Mouse (Mus musculus): ENCODE measurements around the gene Map7. TPM values are rescaled to one million over a fixed set of nuclear protein-coding genes. Genes with fewer than 3 reads are reported as not detected.

Gene Map7
- polyA plus RNA-seq, 1 experiment, result 88.4 TPM

GRCm38 (mm10) chr10:20238281-20238680 is 90.0 kb downstream of the Map7 start:
- Histone ChIP-seq H3K27ac (ENCODE audit: insufficient read depth, low read length) (no peak overlapping the region), H3K27me3 (ENCODE audit: control insufficient read depth, insufficient read depth, low read length) (no peaks in the 10 kb centered on the region), H3K4me3 (replicated peaks; ENCODE audit: insufficient read depth, low read depth, low read length) (no peak overlapping the region), H3K4me1 (ENCODE audit: control insufficient read depth, insufficient read depth, low read length) (peaks cover 13% of the 10 kb centered on the region)
- WGBS, result 76% methylated on average over 5 of the region's 5 CpGs
- DNase-seq, result no peak
- no peak for TF ChIP-seq POLR2A (IDR thresholded peaks at IDR 0.05; ENCODE audit: borderline replicate concordance, insufficient read depth, low read length)
- no peak for TF ChIP-seq CTCF (IDR thresholded peaks at IDR 0.05; ENCODE audit: borderline replicate concordance, insufficient read depth, low read depth, low read length)

DNA sequence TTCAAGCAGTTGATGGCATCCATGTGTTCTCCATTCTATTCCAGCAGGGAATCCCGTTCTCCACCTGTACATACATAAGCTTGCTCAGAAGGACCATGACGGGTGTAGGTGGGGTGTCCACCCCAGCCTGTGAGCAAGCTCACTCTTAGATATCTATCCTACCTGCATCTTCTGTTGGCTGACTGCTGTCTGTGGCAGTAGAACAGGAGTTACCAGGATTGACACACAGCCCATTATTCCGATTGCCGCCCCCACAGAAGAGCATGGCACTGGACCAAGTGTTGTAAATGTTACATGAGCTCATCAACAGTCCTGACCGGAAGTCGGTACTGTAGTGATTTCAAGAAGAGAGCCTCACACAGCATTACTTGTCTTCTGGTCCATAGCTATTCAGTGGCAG is 92.6 kb downstream of the Map7 start:
- TF ChIP-seq POLR2A (IDR thresholded peaks at IDR 0.05; ENCODE audit: borderline replicate concordance, insufficient read depth, low read length), result no peak
- TF ChIP-seq CTCF (IDR thresholded peaks at IDR 0.05; ENCODE audit: borderline replicate concordance, insufficient read depth, low read depth, low read length), result no peak
- H3K27me3 ChIP-seq (ENCODE audit: control insufficient read depth, insufficient read depth, low read length), result no peaks in the 10 kb centered on the region
- no peak overlapping the region for H3K4me3 ChIP-seq (replicated peaks; ENCODE audit: insufficient read depth, low read depth, low read length)
- WGBS, result 35% methylated on average over 6 of the region's 6 CpGs
- no peak for DNase-seq
- H3K4me1 ChIP-seq (ENCODE audit: control insufficient read depth, insufficient read depth, low read length), result peaks cover 8% of the 10 kb centered on the region; the same call in 1 of the 2 replicates
- H3K27ac ChIP-seq (ENCODE audit: insufficient read depth, low read length), result no peak overlapping the region

DNA sequence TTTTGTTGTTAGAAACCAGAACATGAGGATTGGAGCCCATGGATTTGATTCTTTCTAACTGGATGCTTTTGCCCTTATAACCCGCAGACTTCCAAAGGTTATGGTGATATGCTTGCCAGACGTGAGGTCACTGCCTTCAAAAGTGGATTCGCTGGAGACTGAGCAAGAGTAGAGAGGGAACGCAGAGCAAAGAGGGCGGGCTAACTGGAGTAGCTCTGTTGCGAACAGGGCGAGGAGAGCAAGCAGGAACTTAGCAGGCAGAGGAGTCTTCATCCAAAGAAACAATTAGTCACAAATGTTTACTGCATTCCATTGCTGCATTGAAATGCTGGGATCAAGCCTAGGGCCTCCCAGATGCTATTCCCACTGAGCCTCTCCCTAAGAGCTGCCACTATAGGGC is 95.0 kb downstream of the Map7 start:
- WGBS, result 90% methylated on average over 7 of the region's 7 CpGs
- TF ChIP-seq CTCF (IDR thresholded peaks at IDR 0.05; ENCODE audit: borderline replicate concordance, insufficient read depth, low read depth, low read length) (no peak), POLR2A (IDR thresholded peaks at IDR 0.05; ENCODE audit: borderline replicate concordance, insufficient read depth, low read length) (no peak)
- Histone ChIP-seq H3K27me3 (ENCODE audit: control insufficient read depth, insufficient read depth, low read length) (no peaks in the 10 kb centered on the region), H3K4me1 (ENCODE audit: control insufficient read depth, insufficient read depth, low read length) (peaks cover 8% of the 10 kb centered on the region; the same call in 1 of the 2 replicates), H3K27ac (ENCODE audit: insufficient read depth, low read length) (no peak overlapping the region), H3K4me3 (replicated peaks; ENCODE audit: insufficient read depth, low read depth, low read length) (no peak overlapping the region)
- no peak for DNase-seq

- no peak for TF ChIP-seq CTCF (IDR thresholded peaks at IDR 0.05; ENCODE audit: borderline replicate concordance, insufficient read depth, low read depth, low read length)
- 77% methylated on average over 11 of the region's 11 CpGs for WGBS
- no peak overlapping the region for H3K4me3 ChIP-seq (replicated peaks; ENCODE audit: insufficient read depth, low read depth, low read length)
- no peak overlapping the region for H3K27ac ChIP-seq (ENCODE audit: insufficient read depth, low read length)
- DNase-seq, result no peak
- no peaks in the 10 kb centered on the region for H3K27me3 ChIP-seq (ENCODE audit: control insufficient read depth, insufficient read depth, low read length)
- H3K4me1 ChIP-seq (ENCODE audit: control insufficient read depth, insufficient read depth, low read length), result peaks cover 8% of the 10 kb centered on the region; the same call in 1 of the 2 replicates
Measured at GRCm38 (mm10) chr10:20245082-20245481, 96.8 kb downstream of the Map7 start.

- no peak for DNase-seq
- no peak for TF ChIP-seq POLR2A (IDR thresholded peaks at IDR 0.05; ENCODE audit: borderline replicate concordance, insufficient read depth, low read length)
- no peak for TF ChIP-seq CTCF (IDR thresholded peaks at IDR 0.05; ENCODE audit: borderline replicate concordance, insufficient read depth, low read depth, low read length)
- Histone ChIP-seq H3K4me1 (ENCODE audit: control insufficient read depth, insufficient read depth, low read length) (no peaks in the 10 kb centered on the region), H3K4me3 (replicated peaks; ENCODE audit: insufficient read depth, low read depth, low read length) (no peak overlapping the region), H3K27me3 (ENCODE audit: control insufficient read depth, insufficient read depth, low read length) (no peaks in the 10 kb centered on the region), H3K27ac (ENCODE audit: insufficient read depth, low read length) (no peak overlapping the region)
- 95% methylated on average over 10 of the region's 10 CpGs for WGBS
Measured at GRCm38 (mm10) chr10:20249091-20249490, 100.8 kb downstream of the Map7 start.

DNA sequence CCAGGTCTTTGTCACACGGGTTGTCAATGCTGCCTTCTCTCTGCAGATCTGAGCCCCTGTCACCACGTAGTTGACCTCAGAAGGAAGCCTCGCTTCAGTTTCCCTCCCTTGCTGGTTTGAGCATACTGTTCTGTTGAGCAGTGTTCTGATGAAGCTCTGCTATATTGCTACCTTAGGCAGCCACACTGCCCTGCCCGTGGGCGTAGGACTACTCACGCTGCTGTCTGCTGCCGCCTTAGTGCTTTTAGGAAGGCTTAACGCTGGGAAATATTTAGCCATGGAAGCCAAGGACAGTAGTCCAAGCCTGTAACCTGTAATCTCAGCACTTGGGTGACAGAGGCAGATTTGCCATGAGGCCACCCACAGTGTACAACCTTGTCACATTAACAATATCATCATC is 107.3 kb downstream of the Map7 start:
- Histone ChIP-seq H3K27me3 (ENCODE audit: control insufficient read depth, insufficient read depth, low read length) (no peaks in the 10 kb centered on the region), H3K4me3 (replicated peaks; ENCODE audit: insufficient read depth, low read depth, low read length) (no peak overlapping the region), H3K27ac (ENCODE audit: insufficient read depth, low read length) (no peak overlapping the region), H3K4me1 (ENCODE audit: control insufficient read depth, insufficient read depth, low read length) (0 out of 2 replicates have a peak, but pooled peaks cover 2% of the 10 kb centered on the region)
- WGBS, result 88% methylated on average over 8 of the region's 8 CpGs
- no peak for DNase-seq
- no peak for TF ChIP-seq CTCF (IDR thresholded peaks at IDR 0.05; ENCODE audit: borderline replicate concordance, insufficient read depth, low read depth, low read length)
- TF ChIP-seq POLR2A (IDR thresholded peaks at IDR 0.05; ENCODE audit: borderline replicate concordance, insufficient read depth, low read length), result no peak

DNA sequence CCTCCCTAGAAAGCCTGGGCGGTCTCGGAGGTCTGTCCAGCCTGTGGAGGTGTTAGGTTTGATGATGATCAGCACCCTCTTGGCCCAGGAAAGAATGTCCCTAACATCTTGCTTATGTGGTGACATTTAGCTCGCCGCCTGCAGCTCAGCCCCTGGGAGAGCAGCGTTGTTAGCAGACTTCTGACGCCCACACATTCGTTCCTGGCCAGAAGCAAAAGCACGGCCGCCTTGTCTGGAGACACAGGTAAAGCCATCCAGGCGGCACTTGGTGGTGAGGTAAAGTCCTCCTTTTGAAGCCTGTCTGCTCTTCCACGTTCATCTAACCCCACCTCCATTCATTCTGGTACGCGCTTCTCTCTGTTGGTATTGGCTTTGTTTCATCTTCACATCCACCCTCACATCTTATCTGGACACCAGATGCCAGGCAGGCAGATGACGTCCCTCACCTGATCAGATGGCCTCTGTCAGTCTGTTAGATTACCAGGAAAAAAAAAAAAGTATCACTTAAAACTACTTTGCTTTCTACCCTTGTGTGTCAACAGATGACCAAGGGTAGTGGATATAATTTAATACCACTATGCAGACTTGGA is 108.9 kb downstream of the Map7 start:
- 58% methylated on average over 14 of the region's 14 CpGs for WGBS
- no peak overlapping the region for H3K4me3 ChIP-seq (replicated peaks; ENCODE audit: insufficient read depth, low read depth, low read length)
- DNase-seq, result peak in 1 of 2 experiments; percentile 13
- H3K27ac ChIP-seq (ENCODE audit: insufficient read depth, low read length), result no peak overlapping the region
- 0 out of 2 replicates have a peak, but pooled peaks cover 2% of the 10 kb centered on the region for H3K4me1 ChIP-seq (ENCODE audit: control insufficient read depth, insufficient read depth, low read length)
- TF ChIP-seq CTCF (IDR thresholded peaks at IDR 0.05; ENCODE audit: borderline replicate concordance, insufficient read depth, low read depth, low read length), result no peak
- TF ChIP-seq POLR2A (IDR thresholded peaks at IDR 0.05; ENCODE audit: borderline replicate concordance, insufficient read depth, low read length), result no peak
- no peaks in the 10 kb centered on the region for H3K27me3 ChIP-seq (ENCODE audit: control insufficient read depth, insufficient read depth, low read length)
